Mouse (Mus musculus) heart, postnatal 0 days (tissue): ENCODE measurements around the gene Ctf1. TPM values are rescaled to one million over a fixed set of nuclear protein-coding genes. Genes with fewer than 3 reads are reported as not detected.
A peak's percentile ranks its signal among the peaks of the same experiment; 100 is the strongest.

ENCODE experiments used
- ATAC-seq: fragments of 200-750 bp; cut with Nextera tagmentation; 2 replicates; pipeline ENCODE4 v1.8.0; 2017; ENCODE audit warnings: low read depth, moderate number of reproducible peaks, moderate library complexity; ENCODE audit not compliant: insufficient read depth
- DNase-seq: peaks from one replicate; pipeline ENCODE4 v3.0.0-alpha.2; 2016; ENCODE audit warnings: low spot score
- H3K27ac ChIP-seq: fragments of 300-500 bp; sonication (generic); 2 replicates; pipeline ENCODE4 v1.5.1; 2014; ENCODE audit warnings: low read depth, mild to moderate bottlenecking
- H3K27me3 ChIP-seq: fragments of 300-500 bp; sonication (generic); 2 replicates; pipeline ENCODE4 v1.6.1; 2014; ENCODE audit warnings: low read length, mixed read lengths; ENCODE audit not compliant: control insufficient read depth, insufficient read depth
- H3K36me3 ChIP-seq: fragments of 300-500 bp; sonication (generic); replicated peaks from 2 replicates; pipeline ENCODE4 v1.6.1; 2014; ENCODE audit warnings: low read length, mixed read lengths; ENCODE audit not compliant: control insufficient read depth, insufficient read depth
- H3K4me1 ChIP-seq: fragments of 300-500 bp; sonication (generic); 2 replicates; pipeline ENCODE4 v1.6.1; 2014; ENCODE audit warnings: antibody characterized with exemption; ENCODE audit not compliant: control insufficient read depth, insufficient read depth
- H3K4me2 ChIP-seq: fragments of 300-500 bp; sonication (generic); 2 replicates; pipeline ENCODE4 v1.6.1; 2014; ENCODE audit warnings: low read depth, mild to moderate bottlenecking, low read length, moderate library complexity
- H3K4me3 ChIP-seq: fragments of 300-500 bp; sonication (generic); 2 replicates; pipeline ENCODE4 v1.5.1; 2014; ENCODE audit warnings: low read depth, low read length
- H3K9ac ChIP-seq: fragments of 300-500 bp; sonication (generic); replicated peaks from 2 replicates; pipeline ENCODE4 v1.6.1; 2014; ENCODE audit warnings: low read depth, low read length, mixed read lengths
- H3K9me3 ChIP-seq: fragments of 300-500 bp; sonication (generic); replicated peaks from 2 replicates; pipeline ENCODE4 v1.6.1; 2016; ENCODE audit warnings: low read length; ENCODE audit not compliant: control insufficient read depth
- CTCF ChIP-seq: IDR thresholded peaks from 2 replicates; pipeline ENCODE4 v1.5.1; 2016; ENCODE audit warnings: antibody characterized with exemption, control low read depth, low read depth
- EP300 ChIP-seq: IDR thresholded peaks from 2 replicates; pipeline ENCODE4 v1.6.1; 2016; ENCODE audit warnings: antibody characterized with exemption, low read depth
- WGBS: fragments of 180-500 bp; shearing (Covaris S2); extraction: QIAGEN DNeasy Blood & Tissue Kit; methylation state at CpG from one replicate; pipeline ENCODE4 v1.1.7; 2014; 5-methylcytosine and 5-hydroxymethylcytosine counted together
- microRNA counts: library from miRNA; unstranded; fragments of <30 nt; microRNA quantifications from one replicate; lab custom pipeline; 2015
- microRNA-seq: library from miRNA; unstranded; fragments of <30 nt; microRNA quantifications from one replicate; pipeline ENCODE4, GENCODE M21; 2016
- polyA plus RNA-seq: library from polyadenylated mRNA; unstranded; fragments of >200 nt; fragmentation: Nextera tagmentation; extraction: Ambion mirVana; gene quantifications from 2 replicates; pipeline ENCODE4 v1.2.1, GENCODE M21; 2015
- total RNA-seq: library from RNA; depleted of rRNA; stranded (reverse); fragments of >200 nt; gene quantifications from 2 replicates; pipeline ENCODE4 v1.2.3, GENCODE M21; 2014; ENCODE audit warnings: low replicate concordance; rRNA removed

Gene Ctf1
- total and polyA plus RNA-seq, 2 experiments from 2014 or later, result 2.6 to 11.1 TPM

DNA sequence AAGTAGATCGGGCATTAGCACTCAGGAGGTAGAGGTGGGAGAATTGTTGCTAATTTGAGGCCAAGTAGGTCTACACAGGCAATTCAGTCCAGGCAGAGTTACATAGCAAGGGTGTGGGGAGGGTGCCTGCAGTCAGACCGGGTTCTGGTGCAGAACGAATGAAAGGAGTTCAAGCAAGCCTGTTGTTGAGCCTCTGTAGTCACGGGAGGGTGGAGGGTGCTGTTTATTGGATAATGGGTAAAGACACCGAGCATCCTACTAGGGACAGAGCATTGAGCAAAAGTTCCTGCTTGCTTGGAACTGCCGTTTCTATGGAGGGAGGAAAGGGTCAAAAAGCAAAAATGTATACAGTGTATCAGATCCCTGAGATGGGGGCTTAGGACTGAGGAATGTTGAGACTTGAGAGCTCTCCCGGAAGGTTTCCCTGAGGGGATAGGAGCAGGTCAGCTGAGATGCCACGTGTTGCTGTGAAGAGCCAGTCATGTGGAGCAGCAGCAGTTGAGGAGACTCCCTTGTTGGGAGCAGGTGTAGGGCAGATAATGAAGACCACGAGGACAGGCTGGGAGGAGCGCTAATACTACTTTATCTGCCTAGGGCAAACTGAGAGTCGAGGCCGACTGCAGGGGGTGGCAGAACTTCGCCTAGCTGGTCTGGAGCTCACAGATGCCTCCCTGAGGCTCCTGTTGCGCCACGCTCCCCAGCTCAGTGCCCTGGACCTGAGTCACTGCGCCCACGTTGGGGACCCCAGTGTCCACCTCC lies 54.5 kb downstream of the Ctf1 start:
- H3K36me3 ChIP-seq, result peaks cover 42% of the 10 kb centered on the region

More for the DNA sequence above, 54.5 kb downstream of the Ctf1 start:
- ATAC-seq (no peak), DNase-seq (no peak)
- no peak for TF ChIP-seq CTCF
- TF ChIP-seq EP300, result no peak
- no peak overlapping the region for H3K4me2 ChIP-seq
- no peak overlapping the region for H3K27ac ChIP-seq
- WGBS, result 70% methylated on average over 17 of the region's 17 CpGs
- no peak overlapping the region for H3K9ac ChIP-seq
- H3K9me3 ChIP-seq, result no peaks in the 10 kb centered on the region
- no peaks in the 10 kb centered on the region for H3K27me3 ChIP-seq
- H3K4me3 ChIP-seq, result no peak overlapping the region
- peaks cover 12% of the 10 kb centered on the region for H3K4me1 ChIP-seq

MicroRNA genes within 50 kb of the gene (microRNA counts, 519-probe panel; counts per million panel counts)
- 878 counts per million, percentile 8 among the panel's probes with 10 or more counts for microRNA mmu-miR-762 (lab: Ali Mortazavi, UCI)

Small RNAs within 50 kb of the gene (microRNA-seq; reads per million reads assigned to microRNA genes)
- not detected for gene Mir762

Other genes starting within 250 kb of the Ctf1 start
- 19.1 and 31.1 TPM in 2 replicates for gene Fbrs, start 233.5 kb upstream of the Ctf1 start, total RNA-seq
- gene Fbrs, start 233.5 kb upstream of the Ctf1 start, polyA plus RNA-seq, result 5.4 and 5.9 TPM in 2 replicates
- gene Srcap, start 200.8 kb upstream of the Ctf1 start, total RNA-seq, result 21.8 and 29.3 TPM in 2 replicates
- 15.0 and 16.1 TPM in 2 replicates for gene Srcap, start 200.8 kb upstream of the Ctf1 start, polyA plus RNA-seq
- 12.5 and 17.4 TPM in 2 replicates for gene Gm42715, start 193.2 kb upstream of the Ctf1 start, total RNA-seq
- gene Gm42715, start 193.2 kb upstream of the Ctf1 start, polyA plus RNA-seq, result 4.8 and 5.0 TPM in 2 replicates
- gene Tmem265, start 151.3 kb upstream of the Ctf1 start, total RNA-seq, result not detected in 2 replicates
- 2.6 and 3.3 TPM in 2 replicates for gene Tmem265, start 151.3 kb upstream of the Ctf1 start, polyA plus RNA-seq
- 27.3 and 44.1 TPM in 2 replicates for gene Phkg2, start 139.4 kb upstream of the Ctf1 start, total RNA-seq
- 22.2 and 23.1 TPM in 2 replicates for gene Phkg2, start 139.4 kb upstream of the Ctf1 start, polyA plus RNA-seq
- gene Ccdc189, start 124.1 kb upstream of the Ctf1 start, total RNA-seq, result 9.9 and 15.0 TPM in 2 replicates
- gene Ccdc189, start 124.1 kb upstream of the Ctf1 start, polyA plus RNA-seq, result 16.0 and 17.6 TPM in 2 replicates
- 20.7 and 26.6 TPM in 2 replicates for gene Rnf40, start 124.0 kb upstream of the Ctf1 start, total RNA-seq
- gene Rnf40, start 124.0 kb upstream of the Ctf1 start, polyA plus RNA-seq, result 21.3 and 23.1 TPM in 2 replicates
- 16.8 and 22.0 TPM in 2 replicates for gene Zfp629, start 96.9 kb upstream of the Ctf1 start, total RNA-seq
- 6.9 and 11.3 TPM in 2 replicates for gene Zfp629, start 96.9 kb upstream of the Ctf1 start, polyA plus RNA-seq
- gene Bcl7c, start 3.8 kb upstream of the Ctf1 start, total RNA-seq, result 19.3 and 32.4 TPM in 2 replicates
- 25.6 and 27.6 TPM in 2 replicates for gene Bcl7c, start 3.8 kb upstream of the Ctf1 start, polyA plus RNA-seq
- not detected in 2 replicates for gene Ctf2, start 19.4 kb downstream of the Ctf1 start, total RNA-seq
- not detected in 2 replicates for gene Ctf2, start 19.4 kb downstream of the Ctf1 start, polyA plus RNA-seq
- gene Fbxl19, start 31.8 kb downstream of the Ctf1 start, total RNA-seq, result 8.9 and 21.6 TPM in 2 replicates
- gene Fbxl19, start 31.8 kb downstream of the Ctf1 start, polyA plus RNA-seq, result 0.42 and 0.56 TPM in 2 replicates
- 31.8 and 38.9 TPM in 2 replicates for gene Orai3, start 57.1 kb downstream of the Ctf1 start, total RNA-seq
- 17.3 and 17.6 TPM in 2 replicates for gene Orai3, start 57.1 kb downstream of the Ctf1 start, polyA plus RNA-seq
- gene Setd1a, start 63.9 kb downstream of the Ctf1 start, total RNA-seq, result 7.5 and 14.4 TPM in 2 replicates
- 6.0 and 7.6 TPM in 2 replicates for gene Setd1a, start 63.9 kb downstream of the Ctf1 start, polyA plus RNA-seq
- not detected in 2 replicates for gene Gm49388, start 72.9 kb downstream of the Ctf1 start, total RNA-seq
- gene Gm49388, start 72.9 kb downstream of the Ctf1 start, polyA plus RNA-seq, result not detected in 2 replicates
- 36.1 and 47.4 TPM in 2 replicates for gene Hsd3b7, start 87.9 kb downstream of the Ctf1 start, total RNA-seq
- gene Hsd3b7, start 87.9 kb downstream of the Ctf1 start, polyA plus RNA-seq, result 23.3 and 27.4 TPM in 2 replicates
- 4.5 and 14.5 TPM in 2 replicates for gene Stx4a, start 111.6 kb downstream of the Ctf1 start, total RNA-seq
- gene Stx4a, start 111.6 kb downstream of the Ctf1 start, polyA plus RNA-seq, result 44.7 and 46.5 TPM in 2 replicates
- 0.15 and 0.19 TPM in 2 replicates for gene Stx1b, start 111.8 kb downstream of the Ctf1 start, total RNA-seq
- 0.38 and 0.51 TPM in 2 replicates for gene Stx1b, start 111.8 kb downstream of the Ctf1 start, polyA plus RNA-seq
- 19.5 and 25.4 TPM in 2 replicates for gene Zfp646, start 163.5 kb downstream of the Ctf1 start, total RNA-seq
- 2.7 and 3.0 TPM in 2 replicates for gene Zfp646, start 163.5 kb downstream of the Ctf1 start, polyA plus RNA-seq
- 3.2 and 4.8 TPM in 2 replicates for gene Zfp668, start 164.1 kb downstream of the Ctf1 start, total RNA-seq
- gene Zfp668, start 164.1 kb downstream of the Ctf1 start, polyA plus RNA-seq, result 6.1 and 7.1 TPM in 2 replicates
- gene Prss53, start 178.2 kb downstream of the Ctf1 start, total RNA-seq, result 0.12 TPM in 1 of 2 replicates, not detected in the other
- gene Prss53, start 178.2 kb downstream of the Ctf1 start, polyA plus RNA-seq, result 0.26 and 0.66 TPM in 2 replicates
- gene Gm21974, start 182.7 kb downstream of the Ctf1 start, total RNA-seq, result 1.1 TPM in 1 of 2 replicates, not detected in the other
- not detected in 2 replicates for gene Gm21974, start 182.7 kb downstream of the Ctf1 start, polyA plus RNA-seq
- gene Vkorc1, start 182.9 kb downstream of the Ctf1 start, total RNA-seq, result 36.8 and 59.1 TPM in 2 replicates
- 70.4 and 85.8 TPM in 2 replicates for gene Vkorc1, start 182.9 kb downstream of the Ctf1 start, polyA plus RNA-seq
- gene Bckdk, start 191.3 kb downstream of the Ctf1 start, total RNA-seq, result 117 and 196 TPM in 2 replicates
- gene Bckdk, start 191.3 kb downstream of the Ctf1 start, polyA plus RNA-seq, result 128 and 131 TPM in 2 replicates
- 14.4 and 22.6 TPM in 2 replicates for gene Kat8, start 199.8 kb downstream of the Ctf1 start, total RNA-seq
- 17.0 and 20.4 TPM in 2 replicates for gene Kat8, start 199.8 kb downstream of the Ctf1 start, polyA plus RNA-seq
- gene Prss8, start 217.4 kb downstream of the Ctf1 start, total RNA-seq, result 0.73 and 8.1 TPM in 2 replicates
- 0.18 and 0.34 TPM in 2 replicates for gene Prss8, start 217.4 kb downstream of the Ctf1 start, polyA plus RNA-seq
- gene Prss36, start 234.0 kb downstream of the Ctf1 start, total RNA-seq, result 14.2 and 17.5 TPM in 2 replicates
- gene Prss36, start 234.0 kb downstream of the Ctf1 start, polyA plus RNA-seq, result 10.1 and 10.2 TPM in 2 replicates